Mouse (Mus musculus) G1E-ER4 (cell line): ENCODE measurements around the gene Gm9008. TPM values are rescaled to one million over a fixed set of nuclear protein-coding genes. Genes with fewer than 3 reads are reported as not detected.
"Not testable (repeated sequence)": the region's sequence is repeated elsewhere in the genome, so short reads cannot be mapped to it uniquely, and the experiment has no call there.

Source experiments
- GATA1 ChIP-seq: IDR thresholded peaks from one replicate; pipeline ENCODE4 v1.8.0; 2012; ENCODE audit warnings: low read length, inconsistent platforms
- polyA plus RNA-seq: library from polyadenylated mRNA; stranded (reverse); fragments of >175 nt; gene quantifications from 2 replicates; pipeline ENCODE4 v1.2.3, GENCODE M21; 2012

The Gm9008 gene
- 2.5 and 3.8 TPM in 2 replicates for polyA plus RNA-seq

DNA sequence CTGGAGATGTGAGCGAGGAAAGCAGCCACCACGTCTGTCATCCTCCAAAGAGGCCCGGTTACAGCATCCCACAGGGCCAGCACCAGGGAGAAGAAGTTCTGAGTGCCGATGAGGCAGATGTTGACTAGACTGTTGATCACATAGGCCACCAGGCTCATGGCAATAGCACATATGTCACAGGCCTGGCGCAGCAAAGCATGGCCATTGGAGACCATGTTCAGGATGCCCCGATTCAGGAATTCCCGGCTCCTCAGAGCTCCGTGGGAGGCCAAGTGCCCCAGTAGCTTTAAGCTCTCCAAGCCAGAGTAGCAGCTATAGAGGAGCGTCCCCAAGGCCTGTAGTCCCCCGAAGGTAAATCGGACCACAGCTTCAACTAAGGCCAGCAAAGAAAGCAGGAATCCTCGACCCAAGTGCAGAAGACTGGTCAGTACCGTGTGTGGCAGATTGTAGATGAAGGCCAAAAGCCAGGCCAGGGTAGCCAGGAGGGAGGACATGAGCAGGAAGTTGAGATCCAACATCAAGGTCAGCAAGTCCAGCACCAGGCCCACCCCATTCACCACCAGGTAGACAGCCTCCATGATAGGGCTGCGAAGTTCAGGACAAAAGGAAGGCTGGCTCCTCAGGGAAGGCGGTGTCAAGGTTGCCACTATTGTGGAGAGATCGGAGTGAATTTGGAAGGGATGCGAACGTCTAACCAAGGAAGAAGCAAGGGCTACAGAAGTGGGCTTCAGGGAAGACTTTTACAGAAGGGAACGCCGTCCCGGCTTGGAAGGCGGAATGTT, at the start of gene Gm9008:
Gene Gm9008, minus strand, starts transcription at position 731 of the 782 bp plus-strand sequence.
- not testable (repeated sequence) for TF ChIP-seq GATA1

DNA sequence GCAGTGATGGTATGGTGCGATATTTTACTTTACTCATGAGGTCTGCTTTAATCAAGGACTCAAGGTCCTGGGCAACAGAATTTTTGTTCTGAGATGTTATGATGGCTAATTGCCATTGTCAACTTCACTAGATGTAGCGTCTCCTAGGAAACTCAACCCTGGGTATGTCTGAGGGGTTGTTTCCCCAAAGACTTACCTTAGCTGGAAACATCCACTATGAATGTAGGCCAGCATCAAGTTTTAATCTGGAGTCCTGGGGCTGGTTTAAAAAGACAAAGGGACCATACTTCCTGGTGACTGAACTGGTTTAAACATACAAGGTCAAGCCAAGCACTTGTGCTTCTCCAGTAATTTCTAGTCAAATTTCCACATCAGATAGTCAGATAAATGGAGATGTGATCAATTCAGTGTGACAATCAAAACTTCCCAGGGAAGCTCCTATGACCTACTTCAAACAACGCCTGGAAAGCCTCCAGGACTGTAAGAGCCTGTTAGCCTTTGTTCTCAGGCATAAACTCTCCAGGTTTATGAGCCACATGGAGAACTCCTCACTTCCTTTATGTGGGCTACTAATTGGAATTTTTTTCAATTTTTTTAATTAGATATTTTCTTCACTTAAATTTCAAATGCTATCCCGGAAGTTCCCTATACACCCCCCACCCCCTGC, 24.5 kb upstream of the Gm9008 start:
- no peak for TF ChIP-seq GATA1

DNA sequence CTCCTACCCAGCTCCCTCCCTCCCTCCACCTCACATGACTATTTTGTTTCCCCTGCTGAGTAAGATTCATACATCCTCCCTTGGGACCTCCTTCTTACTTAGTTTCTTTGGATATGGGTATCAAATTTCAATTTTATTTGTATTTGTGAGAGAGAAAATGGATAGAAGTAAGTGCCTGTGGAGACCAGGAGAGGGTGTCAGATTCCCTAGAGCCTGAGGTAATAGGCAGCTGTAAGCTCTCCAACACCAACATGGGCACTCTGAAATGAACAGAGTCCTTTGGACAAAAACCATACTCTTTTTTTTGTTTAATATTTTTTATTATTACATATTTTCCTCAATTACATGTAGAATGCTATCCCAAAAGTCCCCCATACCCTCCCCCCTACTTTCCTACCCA, 12.6 kb upstream of the Gm9008 start:
- no peak for TF ChIP-seq GATA1

DNA sequence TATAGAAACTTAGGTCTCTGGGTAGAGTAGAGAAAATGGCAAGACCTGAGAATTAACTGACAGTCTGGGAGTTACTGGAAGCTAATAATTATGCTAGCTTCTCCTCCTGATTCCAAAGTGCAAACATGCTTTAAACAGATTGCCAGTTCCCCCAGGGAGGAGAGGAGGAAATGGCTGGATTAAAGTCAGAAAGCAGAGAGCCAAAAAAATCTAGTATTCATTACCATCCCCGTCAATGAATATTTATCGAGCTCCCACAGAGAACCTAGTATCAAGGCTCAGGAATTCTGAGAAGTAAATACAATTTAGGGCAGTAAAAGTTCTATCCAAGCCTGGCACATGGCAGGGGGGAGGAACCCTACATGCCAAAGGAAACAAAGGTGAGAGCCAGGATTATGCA, 29.4 kb downstream of the Gm9008 start:
- TF ChIP-seq GATA1 = no peak
